Mouse (Mus musculus) heart, adult 18-20 months (tissue): ENCODE results near the gene Klk13. TPM values are rescaled to one million over a fixed set of nuclear protein-coding genes. Genes with fewer than 3 reads are reported as not detected.

Source experiments
- DNase-seq, 2 experiments: peaks; one replicate each; pipeline ENCODE4 v3.0.0; 2021 to 2022; ENCODE audit warnings: mixed read lengths in 1 of 2
- total RNA-seq, 2 experiments: library from RNA; stranded (reverse); gene quantifications; 2 replicates each; pipeline ENCODE4 v1.2.3; 2021

Klk13 gene
- total RNA-seq, 2 experiments from 2014 or later: not detected

- DNase-seq: no peak
These were observed 59.5 kb downstream of the Klk13 start for GRCm38 (mm10) chr7:43771916-43772315.

DNA sequence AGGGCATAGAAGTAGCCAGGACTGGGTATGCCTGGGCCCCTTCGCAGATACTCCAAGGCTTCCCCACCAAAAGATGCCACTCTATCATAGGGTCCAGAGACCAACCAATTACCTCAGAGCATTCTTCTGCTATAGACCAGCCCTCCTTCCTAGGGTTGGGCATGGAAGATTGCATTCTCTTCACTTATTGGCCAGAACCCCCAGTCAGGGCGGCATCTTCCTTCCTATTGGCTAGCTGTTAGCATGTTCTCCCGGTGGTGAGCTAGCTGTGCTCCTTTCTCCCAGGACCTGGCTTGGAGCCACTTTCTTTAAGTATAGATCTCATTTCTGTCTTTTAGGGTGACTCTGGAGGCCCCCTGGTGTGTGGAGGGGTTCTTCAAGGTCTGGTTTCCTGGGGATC is 60.5 kb downstream of the Klk13 start:
- DNase-seq: no peak

DNA sequence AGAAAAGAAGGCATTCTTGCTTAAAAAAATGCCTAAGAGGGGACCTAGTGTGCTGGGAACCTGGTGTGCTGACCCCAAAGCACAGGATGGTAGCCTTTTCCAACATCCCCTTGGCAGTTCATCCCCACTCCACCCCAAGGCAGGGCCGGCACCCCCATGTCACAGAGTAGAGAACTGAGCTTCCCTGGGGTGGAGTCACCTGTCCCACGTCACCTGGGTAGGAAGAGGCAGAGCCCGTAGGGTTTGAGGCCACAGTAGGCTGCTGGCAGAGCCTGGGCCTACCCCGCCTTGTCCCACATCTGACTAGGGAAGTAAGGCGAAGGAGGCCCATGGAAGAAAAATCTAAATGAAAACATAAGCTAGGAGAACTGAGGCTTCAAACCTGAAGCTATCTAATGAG is 62.0 kb downstream of the Klk13 start, which contains the start of gene Klk11:
Klk11 (plus strand) TSS at position 241 of the 400 bp plus-strand sequence.
- no peak for DNase-seq

GRCm38 (mm10) chr7:43774802-43775201 is 62.4 kb downstream of the Klk13 start:
- no peak for DNase-seq

- DNase-seq: no peak
These were observed 63.1 kb downstream of the Klk13 start for GRCm38 (mm10) chr7:43775311-43776057.

DNA sequence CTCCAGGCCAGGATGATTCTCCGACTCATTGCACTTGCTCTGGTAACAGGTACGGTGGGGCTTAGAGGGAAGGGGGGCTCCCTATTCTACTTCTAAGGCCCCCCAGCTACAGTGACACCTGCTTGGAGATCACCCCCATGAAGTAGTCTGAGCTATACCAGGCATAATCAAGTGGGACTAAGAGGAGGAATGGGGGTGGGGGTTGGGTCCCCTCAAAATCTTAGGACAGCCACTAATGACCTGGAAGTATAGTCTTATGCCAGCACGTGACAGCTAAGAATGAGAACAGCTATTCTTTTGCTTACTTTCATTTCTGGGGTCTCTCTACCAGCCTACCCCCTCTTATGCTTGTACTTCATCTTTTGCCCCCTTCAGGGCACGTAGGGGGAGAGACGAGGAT is 64.1 kb downstream of the Klk13 start:
- DNase-seq: no peak

Other genes starting within 250 kb of the Klk13 start
- 1 to 10 TPM in 1 of 2 experiments, under 1 TPM in 1; 0.69 to 1.3 TPM for gene Vsig10l, start 249.4 kb upstream of the Klk13 start, total RNA-seq
- under 1 TPM in 1 of 2 experiments, not detected in 1; 0.36 TPM for gene Iglon5, start 222.5 kb upstream of the Klk13 start, total RNA-seq
- gene 4931406B18Rik, start 206.6 kb upstream of the Klk13 start, total RNA-seq: not detected
- 1 to 10 TPM; 2.3 to 3.0 TPM for gene Cd33, start 168.1 kb upstream of the Klk13 start, total RNA-seq
- gene Zfp658, start 150.3 kb upstream of the Klk13 start, total RNA-seq: under 1 TPM; 0.79 to 0.85 TPM
- 1 to 10 TPM; 4.4 to 8.2 TPM for gene Zfp719, start 133.0 kb upstream of the Klk13 start, total RNA-seq
- gene Zfp819, start 105.4 kb upstream of the Klk13 start, total RNA-seq: not detected
- gene Ceacam18, start 77.9 kb upstream of the Klk13 start, total RNA-seq: not detected
- 1 to 10 TPM; 1.4 to 1.6 TPM for gene Siglece, start 52.4 kb upstream of the Klk13 start, total RNA-seq
- gene Ctu1, start 40.6 kb upstream of the Klk13 start, total RNA-seq: 1 to 10 TPM; 2.7 to 3.1 TPM
- gene Klk14, start 22.1 kb upstream of the Klk13 start, total RNA-seq: under 1 TPM; 0.23 to 0.47 TPM
- gene Klk12, start 56.3 kb downstream of the Klk13 start, total RNA-seq: not detected
- gene Klk11, start 62.0 kb downstream of the Klk13 start, total RNA-seq: under 1 TPM in 1 of 2 experiments, not detected in 1; 0.30 TPM
- gene Klk10, start 68.5 kb downstream of the Klk13 start, total RNA-seq: under 1 TPM; 0.20 to 0.49 TPM
- gene Klk9, start 79.3 kb downstream of the Klk13 start, total RNA-seq: not detected
- 10 to 100 TPM in 1 of 2 experiments, 1 to 10 TPM in 1; 8.9 to 10.2 TPM for gene Klk8, start 85.0 kb downstream of the Klk13 start, total RNA-seq
- not detected for gene Klk7, start 98.7 kb downstream of the Klk13 start, total RNA-seq
- gene Klk6, start 111.9 kb downstream of the Klk13 start, total RNA-seq: not detected
- not detected for gene Klk5, start 129.4 kb downstream of the Klk13 start, total RNA-seq
- not detected for gene Klk4, start 168.6 kb downstream of the Klk13 start, total RNA-seq
- gene Klk15, start 221.2 kb downstream of the Klk13 start, total RNA-seq: not detected
- not detected for gene Klk1b8, start 238.1 kb downstream of the Klk13 start, total RNA-seq